Mouse (Mus musculus) CH12.LX (cell line): Measurements from ENCODE around the gene Fam160a2.
"Not testable (repeated sequence)": the region's sequence is repeated elsewhere in the genome, so short reads cannot be mapped to it uniquely, and the experiment has no call there.

Experiments
- BHLHE40 ChIP-seq: IDR thresholded peaks from 2 replicates; pipeline ENCODE4 v1.6.1; 2011; ENCODE audit warnings: mild to moderate bottlenecking, low read depth, low read length, improper control_type of control experiment
- CTCF ChIP-seq, 2 experiments: IDR thresholded peaks in 1 of 2; conservative IDR thresholded peaks in 1 of 2; 2 replicates each; pipeline ENCODE4 v1.5.1; 2011 to 2012; ENCODE audit warnings: low read depth in 2 of 2, low read length in 2 of 2, improper control_type of control experiment in 1 of 2, inconsistent platforms in 1 of 2, mild to moderate bottlenecking in 1 of 2, moderate library complexity in 1 of 2
- EP300 ChIP-seq: IDR thresholded peaks from 2 replicates; pipeline ENCODE4 v1.6.1; 2011; ENCODE audit warnings: low read length, improper control_type of control experiment
- ETS1 ChIP-seq: conservative IDR thresholded peaks from 2 replicates; pipeline ENCODE4 v1.6.1; 2012; ENCODE audit warnings: low read depth, mild to moderate bottlenecking, inconsistent platforms, low read length, improper control_type of control experiment, moderate library complexity
- HCFC1 ChIP-seq: IDR thresholded peaks from 2 replicates; pipeline ENCODE4 v1.6.1; 2012; ENCODE audit warnings: low read depth, mild to moderate bottlenecking, inconsistent platforms, low read length, improper control_type of control experiment
- JUN ChIP-seq: IDR thresholded peaks from 2 replicates; pipeline ENCODE4 v1.6.1; 2011; ENCODE audit warnings: low read depth, mild to moderate bottlenecking, low read length, improper control_type of control experiment, moderate library complexity; ENCODE audit not compliant: insufficient read depth
- MAFK ChIP-seq: IDR thresholded peaks from 2 replicates; pipeline ENCODE4 v1.6.1; 2011; ENCODE audit warnings: low read length, improper control_type of control experiment; ENCODE audit not compliant: insufficient replicate concordance
- MAX ChIP-seq: IDR thresholded peaks from 2 replicates; pipeline ENCODE4 v1.6.1; 2011; ENCODE audit warnings: low read length, improper control_type of control experiment
- POLR2A ChIP-seq: IDR thresholded peaks from 2 replicates; pipeline ENCODE4 v1.6.1; 2011; ENCODE audit warnings: low read depth, mild to moderate bottlenecking, improper control_type of control experiment, low read length
- POLR2AphosphoS2 ChIP-seq: IDR thresholded peaks from 2 replicates; pipeline ENCODE4 v1.6.1; 2011; ENCODE audit warnings: low read depth, low read length, improper control_type of control experiment
- RCOR1 ChIP-seq: conservative IDR thresholded peaks from 2 replicates; pipeline ENCODE4 v1.6.1; 2012; ENCODE audit warnings: low read depth, mild to moderate bottlenecking, inconsistent platforms, low read length, improper control_type of control experiment
- ZC3H11A ChIP-seq: IDR thresholded peaks from 2 replicates; pipeline ENCODE4 v1.6.1; 2012; ENCODE audit warnings: low read depth, mild to moderate bottlenecking, inconsistent platforms, low read length, improper control_type of control experiment

DNA sequence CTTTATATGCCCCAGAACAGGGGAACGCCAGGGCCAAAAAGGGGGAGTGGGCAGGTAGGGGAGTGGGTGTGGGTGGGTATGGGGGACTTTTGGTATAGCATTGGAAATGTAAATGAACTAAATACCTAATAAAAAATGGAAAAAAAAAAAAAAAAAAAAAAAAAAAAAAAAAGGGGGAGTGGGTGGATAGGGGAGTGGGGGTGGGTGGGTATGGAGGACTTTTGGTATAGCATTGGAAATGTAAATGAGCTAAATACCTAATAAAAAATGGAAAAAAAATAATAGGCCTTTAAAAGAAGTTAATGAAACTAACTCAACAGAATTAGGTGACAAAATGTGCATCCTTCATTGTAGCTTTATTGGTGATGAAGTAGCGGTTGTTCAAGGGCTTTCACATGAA lies 43.4 kb downstream of the Fam160a2 start:
- not testable (repeated sequence) for TF ChIP-seq CTCF (conservative IDR thresholded peaks at IDR 0.05 in 1 of 2, IDR thresholded peaks at IDR 0.05 in 1 of 2; ENCODE audit: low read depth in 2 of 2, low read length in 2 of 2); POLR2A; JUN; HCFC1; RCOR1; BHLHE40; ETS1; ZC3H11A; EP300; MAFK; POLR2AphosphoS2; MAX
